Mouse (Mus musculus) CD4-positive naive resting alpha-beta T cell, adult 76 days (primary cell): Measurements from ENCODE around the gene Olfr630. TPM values are rescaled to one million over a fixed set of nuclear protein-coding genes. Genes with fewer than 3 reads are reported as not detected.

Source experiments
- total RNA-seq: library from RNA; stranded (reverse); gene quantifications from one replicate; pipeline ENCODE4 v1.2.4, GENCODE M21; 2023

The Olfr630 gene
- not detected for total RNA-seq

GRCm38 (mm10) chr7:103757233-103757632, at the start of gene Olfr630:
Olfr630 (minus strand) TSS chr7:103757333.

GRCm38 (mm10) chr7:103791721-103792120, 34.6 kb upstream of the Olfr630 start, which contains the start of gene Olfr67:
Olfr67 (minus strand) TSS chr7:103791821.

GRCm38 (mm10) chr7:103779598-103779997, 22.5 kb upstream of the Olfr630 start, which contains the start of gene Olfr68:
Olfr68 (minus strand) TSS chr7:103779698.

GRCm38 (mm10) chr7:103771494-103771893, 14.4 kb upstream of the Olfr630 start, which contains the start of gene Olfr69:
Olfr69 (minus strand) TSS chr7:103771594.

GRCm38 (mm10) chr7:103744843-103745242, 12.3 kb downstream of the Olfr630 start, which contains the start of gene Olfr629:
Olfr629 (minus strand) TSS chr7:103744943.

GRCm38 (mm10) chr7:103730074-103730473, 27.1 kb downstream of the Olfr630 start, which contains the start of gene Olfr628:
Olfr628 (plus strand) TSS chr7:103730374.

GRCm38 (mm10) chr7:103714371-103714770, 42.8 kb downstream of the Olfr630 start, which contains the start of gene Olfr243:
Olfr243 (plus strand) TSS chr7:103714671.

Other genes starting within 250 kb of the Olfr630 start
- not detected for gene Olfr610, start 245.2 kb downstream of the Olfr630 start, total RNA-seq
- not detected for gene Olfr611, start 236.5 kb downstream of the Olfr630 start, total RNA-seq
- gene Olfr612, start 214.6 kb downstream of the Olfr630 start, total RNA-seq = not detected
- not detected for gene Olfr613, start 209.3 kb downstream of the Olfr630 start, total RNA-seq
- not detected for gene Olfr615, start 201.3 kb downstream of the Olfr630 start, total RNA-seq
- not detected for gene Olfr616, start 188.2 kb downstream of the Olfr630 start, total RNA-seq
- not detected for gene Olfr617, start 184.3 kb downstream of the Olfr630 start, total RNA-seq
- not detected for gene Olfr618, start 167.2 kb downstream of the Olfr630 start, total RNA-seq
- not detected for gene Olfr619, start 156.8 kb downstream of the Olfr630 start, total RNA-seq
- not detected for gene Olfr620, start 144.8 kb downstream of the Olfr630 start, total RNA-seq
- not detected for gene Olfr622, start 114.6 kb downstream of the Olfr630 start, total RNA-seq
- gene Olfr623, start 93.6 kb downstream of the Olfr630 start, total RNA-seq = not detected
- not detected for gene Olfr624, start 86.1 kb downstream of the Olfr630 start, total RNA-seq
- gene Olfr625-ps1, start 74.6 kb downstream of the Olfr630 start, total RNA-seq = not detected
- not detected for gene Olfr243, start 42.7 kb downstream of the Olfr630 start, total RNA-seq
- gene Olfr628, start 27.0 kb downstream of the Olfr630 start, total RNA-seq = not detected
- not detected for gene Olfr629, start 12.4 kb downstream of the Olfr630 start, total RNA-seq
- not detected for gene Olfr69, start 14.3 kb upstream of the Olfr630 start, total RNA-seq
- not detected for gene Olfr68, start 22.4 kb upstream of the Olfr630 start, total RNA-seq
- not detected for gene Olfr67, start 34.5 kb upstream of the Olfr630 start, total RNA-seq
- gene Hbb-bt, start 56.7 kb upstream of the Olfr630 start, total RNA-seq = 492 TPM
- 2,802 TPM for gene Hbb-bs, start 70.8 kb upstream of the Olfr630 start, total RNA-seq
- gene Hbb-bh2, start 83.2 kb upstream of the Olfr630 start, total RNA-seq = not detected
- not detected for gene Hbb-bh1, start 85.8 kb upstream of the Olfr630 start, total RNA-seq
- not detected for gene Hbb-y, start 95.9 kb upstream of the Olfr630 start, total RNA-seq
- not detected for gene Olfr66, start 128.9 kb upstream of the Olfr630 start, total RNA-seq
- gene Olfr64, start 137.2 kb upstream of the Olfr630 start, total RNA-seq = not detected
- not detected for gene Olfr65, start 146.2 kb upstream of the Olfr630 start, total RNA-seq
- not detected for gene Olfr631, start 171.5 kb upstream of the Olfr630 start, total RNA-seq
- gene Olfr632, start 177.0 kb upstream of the Olfr630 start, total RNA-seq = not detected
- not detected for gene Olfr633, start 187.1 kb upstream of the Olfr630 start, total RNA-seq
- gene Olfr635, start 213.8 kb upstream of the Olfr630 start, total RNA-seq = not detected
- gene Olfr638, start 241.4 kb upstream of the Olfr630 start, total RNA-seq = not detected